Mouse (Mus musculus) midbrain, embryonic 15.5 days (tissue): Measurements from ENCODE around the gene Odf3l2. TPM values are rescaled to one million over a fixed set of nuclear protein-coding genes. Genes with fewer than 3 reads are reported as not detected.

Source experiments
- ATAC-seq: fragments of 200-750 bp; cut with Nextera tagmentation; replicated peaks from 2 replicates; pipeline ENCODE4 v1.8.0; 2017; ENCODE audit warnings: moderate TSS enrichment
- H3K27ac ChIP-seq: fragments of 300-500 bp; sonication (generic); 2 replicates; pipeline ENCODE4 v1.5.1; 2015; ENCODE audit warnings: mild to moderate bottlenecking, inconsistent platforms
- H3K27me3 ChIP-seq: fragments of 300-500 bp; sonication (generic); replicated peaks from 2 replicates; pipeline ENCODE4 v1.6.1; 2015; ENCODE audit warnings: inconsistent platforms
- H3K36me3 ChIP-seq: fragments of 300-500 bp; sonication (generic); replicated peaks from 2 replicates; pipeline ENCODE4 v1.6.1; 2015; ENCODE audit warnings: inconsistent platforms
- H3K4me1 ChIP-seq: fragments of 300-500 bp; sonication (generic); 2 replicates; pipeline ENCODE4 v1.6.1; 2015; ENCODE audit warnings: inconsistent platforms
- H3K4me2 ChIP-seq: fragments of 300-500 bp; sonication (generic); 2 replicates; pipeline ENCODE4 v1.6.1; 2015; ENCODE audit warnings: inconsistent platforms, mild to moderate bottlenecking, moderate library complexity
- H3K4me3 ChIP-seq: fragments of 300-500 bp; sonication (generic); 2 replicates; pipeline ENCODE4 v1.5.1; 2015; ENCODE audit warnings: mild to moderate bottlenecking, inconsistent platforms
- H3K9ac ChIP-seq: fragments of 300-500 bp; sonication (generic); 2 replicates; pipeline ENCODE4 v1.6.1; 2015; ENCODE audit warnings: mild to moderate bottlenecking, inconsistent platforms
- H3K9me3 ChIP-seq: fragments of 300-500 bp; sonication (generic); 2 replicates; pipeline ENCODE4 v1.6.1; 2016; ENCODE audit warnings: inconsistent platforms
- WGBS: fragments of 180-500 bp; shearing (Covaris S2); methylation state at CpG from one replicate; pipeline ENCODE4 v1.1.7; 2015; ENCODE audit warnings: mixed read lengths; 5-methylcytosine and 5-hydroxymethylcytosine counted together
- polyA plus RNA-seq: library from polyadenylated mRNA; unstranded; fragments of >200 nt; fragmentation: Nextera tagmentation; extraction: Ambion mirVana; gene quantifications from 2 replicates; pipeline ENCODE4 v1.2.1, GENCODE M21; 2015

Odf3l2 gene
- polyA plus RNA-seq, 1 experiment from 2014 or later = 0.44 TPM

DNA sequence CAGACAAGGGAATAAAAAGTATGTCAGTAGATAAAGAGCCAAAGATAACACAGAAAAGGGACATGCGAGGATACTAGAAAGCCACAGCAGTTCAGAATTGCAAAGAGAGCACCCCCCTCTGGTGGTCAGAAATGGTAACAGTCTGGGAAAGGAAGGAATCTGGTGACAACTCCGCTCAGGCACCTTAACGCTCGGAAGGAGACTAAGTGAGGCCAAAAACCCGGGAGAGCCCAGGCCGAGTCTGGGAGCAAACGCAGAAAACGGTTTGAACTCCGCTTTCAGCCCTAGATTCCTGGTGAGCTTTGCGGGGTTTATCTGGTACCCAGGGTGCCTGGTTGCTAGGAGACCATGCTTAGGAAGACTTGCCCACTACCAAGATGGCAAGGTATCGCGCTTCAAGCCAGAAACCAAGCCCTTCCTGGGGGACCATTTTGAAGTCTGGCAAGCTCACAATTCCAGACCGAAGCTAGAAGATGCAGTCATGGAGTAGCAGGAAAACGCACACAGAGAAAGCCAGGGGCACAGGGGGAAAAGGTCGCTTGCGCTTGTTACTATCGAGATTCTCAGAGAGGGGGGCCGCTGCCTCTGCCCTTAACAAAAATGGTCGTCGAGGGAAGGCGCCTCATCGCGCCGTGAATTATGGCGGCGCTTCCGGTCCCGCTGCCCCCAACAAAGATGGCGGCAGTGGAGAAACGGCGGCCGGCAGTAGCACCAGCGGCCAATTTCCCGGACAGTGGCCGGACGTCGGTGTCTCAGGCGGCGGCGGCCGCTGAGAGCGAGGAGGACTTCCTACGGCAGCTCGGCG lies 23.4 kb upstream of the Odf3l2 start, which contains the start of gene Tpgs1:
Gene Tpgs1 (plus strand): TSS at position 599 of the 805 bp plus-strand sequence.
- H3K27ac ChIP-seq = peak within 1 kb of the TSS; percentile 99
- H3K36me3 ChIP-seq = no peaks in the 10 kb centered on the region; the same call in 1 of the 2 replicates
- peak; percentile 89 for ATAC-seq
- peak within 1 kb of the TSS; percentile 90 for H3K9ac ChIP-seq
- H3K27me3 ChIP-seq = no peaks in the 10 kb centered on the region
- H3K4me2 ChIP-seq = peak within 1 kb of the TSS; percentile 85
- peaks cover 32% of the 10 kb centered on the region for H3K4me1 ChIP-seq
- H3K4me3 ChIP-seq = peak within 1 kb of the TSS; percentile 90
- H3K9me3 ChIP-seq = no peaks in the 10 kb centered on the region
- under 1% methylated on average over 45 of the region's 45 CpGs for WGBS

GRCm38 (mm10) chr10:79668076-79668475 lies 22.5 kb upstream of the Odf3l2 start:
- Histone ChIP-seq H3K36me3 (no peaks in the 10 kb centered on the region; the same call in 1 of the 2 replicates), H3K4me2 (peak overlapping the region; percentile 85), H3K27me3 (no peaks in the 10 kb centered on the region), H3K27ac (peak overlapping the region; percentile 99), H3K4me1 (peaks cover 32% of the 10 kb centered on the region), H3K9me3 (no peaks in the 10 kb centered on the region), H3K4me3 (peak overlapping the region; percentile 90), H3K9ac (peak overlapping the region; percentile 90)
- ATAC-seq = no peak
- WGBS = 83% methylated on average over 5 of the region's 5 CpGs

- Histone ChIP-seq H3K27ac (no peak overlapping the region), H3K9me3 (no peaks in the 10 kb centered on the region), H3K4me3 (no peak overlapping the region), H3K9ac (no peak overlapping the region), H3K36me3 (no peaks in the 10 kb centered on the region), H3K4me2 (no peak overlapping the region), H3K27me3 (no peaks in the 10 kb centered on the region), H3K4me1 (peaks cover 26% of the 10 kb centered on the region)
- ATAC-seq = no peak
- WGBS = 78% methylated on average over 9 of the region's 9 CpGs
Observed at GRCm38 (mm10) chr10:79666493-79666892, 21.0 kb upstream of the Odf3l2 start.

DNA sequence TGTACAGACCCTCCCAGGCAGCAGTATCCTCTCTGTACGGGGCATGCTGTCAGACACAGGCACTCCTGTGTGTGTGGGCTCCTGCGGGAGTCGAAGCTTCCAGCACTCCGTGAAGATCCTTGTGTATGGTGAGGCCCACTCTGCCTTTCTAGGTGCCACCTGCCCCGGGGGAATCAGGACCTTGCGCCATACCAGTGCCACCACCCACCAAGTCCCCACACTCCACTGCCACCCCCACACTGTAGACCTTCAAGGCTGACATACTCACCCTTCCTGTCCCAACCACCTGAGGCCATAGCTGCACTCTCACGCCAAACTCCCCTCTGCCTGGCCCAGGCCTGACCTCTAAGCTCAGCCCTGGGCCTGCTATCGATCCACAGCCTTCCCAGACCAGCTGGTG lies 19.5 kb upstream of the Odf3l2 start:
- Histone ChIP-seq H3K9ac (no peak overlapping the region), H3K27me3 (no peaks in the 10 kb centered on the region), H3K36me3 (no peaks in the 10 kb centered on the region), H3K4me2 (no peak overlapping the region), H3K9me3 (no peaks in the 10 kb centered on the region), H3K4me3 (no peak overlapping the region), H3K4me1 (peaks cover 12% of the 10 kb centered on the region), H3K27ac (no peak overlapping the region)
- 82% methylated on average over 8 of the region's 8 CpGs for WGBS
- no peak for ATAC-seq

DNA sequence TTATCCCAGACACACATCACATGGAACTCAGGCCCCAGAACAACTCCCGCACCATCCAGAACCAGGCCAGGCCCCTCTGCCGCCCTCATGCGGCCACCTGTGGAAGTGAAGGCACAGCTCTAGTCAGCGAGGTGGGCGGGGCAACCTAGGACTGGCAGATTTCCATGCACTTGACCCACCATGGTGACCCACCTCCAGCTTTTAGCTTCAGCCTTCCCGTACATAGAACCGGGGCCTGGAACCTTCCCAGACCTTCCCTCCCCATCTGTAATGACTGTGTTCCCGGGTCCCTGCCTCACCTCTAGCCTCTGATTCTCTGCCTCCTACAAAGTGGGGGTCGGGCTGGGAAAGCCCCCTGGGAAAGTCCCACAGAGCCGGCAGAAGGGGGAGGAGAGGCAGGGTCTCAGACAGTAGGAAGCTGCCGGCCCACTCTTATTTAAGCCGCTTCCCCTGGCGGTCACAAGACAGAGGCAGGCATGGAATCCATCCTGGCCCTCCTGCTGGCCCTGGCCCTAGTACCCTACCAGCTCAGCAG lies 18.7 kb upstream of the Odf3l2 start, which contains the start of gene Madcam1:
Gene Madcam1 (plus strand): TSS at position 429 of the 535 bp plus-strand sequence.
- Histone ChIP-seq H3K27me3 (no peaks in the 10 kb centered on the region), H3K9ac (no peak within 1 kb of the TSS), H3K36me3 (no peaks in the 10 kb centered on the region), H3K4me1 (peaks cover 11% of the 10 kb centered on the region), H3K4me2 (no peak within 1 kb of the TSS), H3K4me3 (no peak within 1 kb of the TSS), H3K9me3 (no peaks in the 10 kb centered on the region), H3K27ac (no peak within 1 kb of the TSS)
- ATAC-seq = no peak
- whole genome bisulfite sequencing = 12% methylated on average over 13 of the region's 13 CpGs

- H3K4me3 ChIP-seq = no peak overlapping the region
- no peaks in the 10 kb centered on the region for H3K4me1 ChIP-seq
- no peaks in the 10 kb centered on the region for H3K36me3 ChIP-seq
- no peak overlapping the region for H3K9ac ChIP-seq
- WGBS = 50% methylated on average over 3 of the region's 3 CpGs
- no peak overlapping the region for H3K27ac ChIP-seq
- H3K4me2 ChIP-seq = no peak overlapping the region
- H3K9me3 ChIP-seq = no peaks in the 10 kb centered on the region
- H3K27me3 ChIP-seq = no peaks in the 10 kb centered on the region
- no peak for ATAC-seq
Observed at GRCm38 (mm10) chr10:79661861-79662260, 16.3 kb upstream of the Odf3l2 start.

DNA sequence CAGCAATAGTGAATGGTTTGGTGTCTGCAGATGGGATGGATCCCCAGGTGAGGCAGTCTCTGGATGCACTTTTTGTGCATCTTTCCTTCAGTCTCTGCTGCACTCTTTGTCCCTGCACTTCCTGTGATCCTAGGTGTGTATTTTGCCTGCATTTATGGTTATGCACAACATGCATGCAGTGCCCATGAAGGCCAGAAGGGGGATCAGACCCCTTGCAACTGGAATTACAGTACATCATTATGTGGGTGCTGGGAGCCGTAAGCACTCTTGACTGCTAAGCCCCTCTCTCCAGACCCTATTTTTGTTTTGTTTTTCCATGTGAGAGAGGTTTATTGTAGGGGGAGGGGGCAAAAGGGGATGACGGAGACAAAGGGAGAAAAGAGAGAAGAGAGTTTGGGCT lies 14.8 kb upstream of the Odf3l2 start:
- H3K27me3 ChIP-seq = no peaks in the 10 kb centered on the region
- ATAC-seq = no peak
- no peak overlapping the region for H3K9ac ChIP-seq
- H3K4me2 ChIP-seq = no peak overlapping the region
- 81% methylated on average over 2 of the region's 2 CpGs for WGBS
- H3K4me1 ChIP-seq = peaks cover 7% of the 10 kb centered on the region
- no peak overlapping the region for H3K4me3 ChIP-seq
- H3K27ac ChIP-seq = no peak overlapping the region
- H3K36me3 ChIP-seq = no peaks in the 10 kb centered on the region
- H3K9me3 ChIP-seq = no peaks in the 10 kb centered on the region

- H3K4me2 ChIP-seq = no peak overlapping the region
- H3K4me3 ChIP-seq = no peak overlapping the region
- no peak overlapping the region for H3K27ac ChIP-seq
- no peaks in the 10 kb centered on the region for H3K9me3 ChIP-seq
- peaks cover 22% of the 10 kb centered on the region for H3K4me1 ChIP-seq
- WGBS = 14% methylated on average over 4 of the region's 4 CpGs
- ATAC-seq = no peak
- H3K27me3 ChIP-seq = no peaks in the 10 kb centered on the region
- H3K36me3 ChIP-seq = no peaks in the 10 kb centered on the region
- H3K9ac ChIP-seq = no peak overlapping the region
Observed at GRCm38 (mm10) chr10:79658829-79659228, 13.3 kb upstream of the Odf3l2 start.

DNA sequence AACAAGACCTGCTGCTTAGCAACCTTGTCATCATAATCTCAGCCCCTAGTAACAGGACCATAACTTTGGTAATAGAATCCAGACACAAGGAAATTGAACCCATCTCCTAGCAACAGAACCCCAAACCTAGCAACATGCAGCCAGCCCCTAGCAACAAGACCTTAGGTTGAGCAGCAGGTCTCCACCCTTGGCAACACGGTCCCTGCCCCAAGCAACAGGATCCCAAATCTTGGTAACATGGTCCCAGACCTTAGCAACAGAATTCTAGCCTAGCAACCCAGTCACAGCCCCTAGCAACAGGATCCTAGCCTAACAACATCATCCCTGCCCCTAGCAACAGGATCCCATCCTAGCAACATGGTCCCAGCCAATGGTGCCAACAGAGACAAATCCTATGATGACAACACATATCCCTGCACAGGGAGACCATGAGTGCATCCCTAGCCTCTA lies 9.4 kb upstream of the Odf3l2 start:
- Histone ChIP-seq H3K4me1 (peaks cover 23% of the 10 kb centered on the region), H3K4me3 (no peak overlapping the region), H3K27me3 (no peaks in the 10 kb centered on the region), H3K27ac (peak overlapping the region; percentile 79), H3K9ac (no peak overlapping the region), H3K4me2 (peak overlapping the region; percentile 16; the same call in 1 of the 2 replicates), H3K36me3 (no peaks in the 10 kb centered on the region), H3K9me3 (no peaks in the 10 kb centered on the region)
- ATAC-seq = peak; percentile 93
- 8% methylated on average over 1 of the region's 1 CpGs for WGBS

GRCm38 (mm10) chr10:79652789-79653188 lies 7.3 kb upstream of the Odf3l2 start:
- Histone ChIP-seq H3K4me1 (peaks cover 23% of the 10 kb centered on the region), H3K36me3 (no peaks in the 10 kb centered on the region), H3K27ac (no peak overlapping the region), H3K9me3 (no peaks in the 10 kb centered on the region), H3K4me2 (no peak overlapping the region), H3K4me3 (no peak overlapping the region), H3K27me3 (no peaks in the 10 kb centered on the region), H3K9ac (no peak overlapping the region)
- no peak for ATAC-seq
- 84% methylated on average over 7 of the region's 7 CpGs for WGBS

- Histone ChIP-seq H3K9me3 (no peaks in the 10 kb centered on the region), H3K4me3 (no peak overlapping the region), H3K36me3 (no peaks in the 10 kb centered on the region), H3K27me3 (no peaks in the 10 kb centered on the region), H3K9ac (no peak overlapping the region), H3K27ac (no peak overlapping the region), H3K4me1 (peaks cover 5% of the 10 kb centered on the region), H3K4me2 (no peak overlapping the region)
- ATAC-seq = no peak; the same call in 1 of the 2 replicates
- 31% methylated on average over 7 of the region's 7 CpGs for WGBS
Observed at GRCm38 (mm10) chr10:79649070-79649751, 3.7 kb upstream of the Odf3l2 start.

GRCm38 (mm10) chr10:79638486-79639204 lies 6.9 kb downstream of the Odf3l2 start:
- 4% methylated on average over 23 of the region's 23 CpGs for WGBS
- peaks cover 23% of the 10 kb centered on the region for H3K4me1 ChIP-seq
- H3K9ac ChIP-seq = no peak overlapping the region
- no peaks in the 10 kb centered on the region for H3K9me3 ChIP-seq
- no peaks in the 10 kb centered on the region for H3K36me3 ChIP-seq
- peaks cover 17% of the 10 kb centered on the region for H3K27me3 ChIP-seq
- peak overlapping the region; percentile 72; the same call in 1 of the 2 replicates for H3K4me3 ChIP-seq
- no peak overlapping the region for H3K27ac ChIP-seq
- no peak for ATAC-seq
- peak overlapping the region; percentile 75 for H3K4me2 ChIP-seq
